Mouse (Mus musculus): ENCODE results near the gene Popdc3.

DNA sequence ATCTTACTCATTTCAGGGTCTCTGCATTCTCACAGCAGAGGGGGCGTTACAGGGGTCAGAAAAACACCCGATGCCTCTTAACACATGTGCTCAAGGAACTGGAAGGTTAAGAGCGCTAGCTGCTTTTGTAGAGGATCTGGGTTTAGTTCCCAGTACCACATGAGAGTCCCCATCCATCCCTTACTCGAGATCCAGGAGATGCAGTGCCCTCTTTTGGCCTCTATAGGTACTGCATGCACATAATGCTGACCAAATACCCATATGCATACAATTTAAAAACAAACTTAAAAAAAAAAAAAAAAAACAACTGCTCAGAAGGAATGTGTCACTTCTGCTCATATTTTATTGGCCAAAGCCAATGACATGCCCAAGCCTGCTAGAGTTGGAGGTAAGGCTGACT is 166.5 kb downstream of the Popdc3 start:
- TF ChIP-seq POLR2A (IDR thresholded peaks at IDR 0.05; ENCODE audit: borderline replicate concordance, extremely low read depth, low read depth, low read length): no peak
- no peak for TF ChIP-seq CTCF (IDR thresholded peaks at IDR 0.05; ENCODE audit: insufficient read depth, low read length)
